Mouse (Mus musculus) midbrain, embryonic 16.5 days (tissue): ENCODE results near the gene Esrp2. TPM values are rescaled to one million over a fixed set of nuclear protein-coding genes. Genes with fewer than 3 reads are reported as not detected.

Source experiments
- ATAC-seq: fragments of 200-750 bp; cut with Nextera tagmentation; 2 replicates; pipeline ENCODE4 v1.8.0; 2017; ENCODE audit warnings: moderate TSS enrichment
- H3K27ac ChIP-seq: fragments of 300-500 bp; sonication (generic); 2 replicates; pipeline ENCODE4 v1.5.1; 2014; ENCODE audit warnings: mild to moderate bottlenecking, low read length, mixed read lengths
- H3K27me3 ChIP-seq: fragments of 300-500 bp; sonication (generic); 2 replicates; pipeline ENCODE4 v1.6.1; 2014; ENCODE audit warnings: low read depth, low read length, mixed read lengths; ENCODE audit not compliant: control insufficient read depth, insufficient read depth
- H3K36me3 ChIP-seq: fragments of 300-500 bp; sonication (generic); 2 replicates; pipeline ENCODE4 v1.6.1; 2014; ENCODE audit warnings: mild to moderate bottlenecking, low read length, moderate library complexity, mixed read lengths; ENCODE audit not compliant: control insufficient read depth, insufficient read depth
- H3K4me1 ChIP-seq: fragments of 300-500 bp; sonication (generic); 2 replicates; pipeline ENCODE4 v1.6.1; 2014; ENCODE audit warnings: mild to moderate bottlenecking, low read length, mixed read lengths; ENCODE audit not compliant: control insufficient read depth, insufficient read depth
- H3K4me2 ChIP-seq: fragments of 300-500 bp; sonication (generic); 2 replicates; pipeline ENCODE4 v1.6.1; 2014; ENCODE audit warnings: mild to moderate bottlenecking, low read length, mixed read lengths
- H3K4me3 ChIP-seq: fragments of 300-500 bp; sonication (generic); 2 replicates; pipeline ENCODE4 v1.5.1; 2014; ENCODE audit warnings: low read depth, mild to moderate bottlenecking, low read length, moderate library complexity, mixed read lengths
- H3K9ac ChIP-seq: fragments of 300-500 bp; sonication (generic); 2 replicates; pipeline ENCODE4 v1.6.1; 2014; ENCODE audit warnings: low read depth, low read length, mixed read lengths
- H3K9me3 ChIP-seq: fragments of 300-500 bp; sonication (generic); replicated peaks from 2 replicates; pipeline ENCODE4 v1.6.1; 2014; ENCODE audit warnings: mild to moderate bottlenecking, low read length, mixed read lengths; ENCODE audit not compliant: control insufficient read depth, poor library complexity, severe bottlenecking
- WGBS: fragments of 180-500 bp; shearing (Covaris S2); extraction: QIAGEN DNeasy Blood & Tissue Kit; methylation state at CpG from one replicate; pipeline ENCODE4 v1.1.7; 2014; 5-methylcytosine and 5-hydroxymethylcytosine counted together
- polyA plus RNA-seq: library from polyadenylated mRNA; unstranded; fragments of >200 nt; fragmentation: Nextera tagmentation; extraction: Ambion mirVana; gene quantifications from 2 replicates; pipeline ENCODE4 v1.2.1, GENCODE M21; 2015

The Esrp2 gene
- polyA plus RNA-seq, 1 experiment from 2014 or later, result 0.29 TPM

DNA sequence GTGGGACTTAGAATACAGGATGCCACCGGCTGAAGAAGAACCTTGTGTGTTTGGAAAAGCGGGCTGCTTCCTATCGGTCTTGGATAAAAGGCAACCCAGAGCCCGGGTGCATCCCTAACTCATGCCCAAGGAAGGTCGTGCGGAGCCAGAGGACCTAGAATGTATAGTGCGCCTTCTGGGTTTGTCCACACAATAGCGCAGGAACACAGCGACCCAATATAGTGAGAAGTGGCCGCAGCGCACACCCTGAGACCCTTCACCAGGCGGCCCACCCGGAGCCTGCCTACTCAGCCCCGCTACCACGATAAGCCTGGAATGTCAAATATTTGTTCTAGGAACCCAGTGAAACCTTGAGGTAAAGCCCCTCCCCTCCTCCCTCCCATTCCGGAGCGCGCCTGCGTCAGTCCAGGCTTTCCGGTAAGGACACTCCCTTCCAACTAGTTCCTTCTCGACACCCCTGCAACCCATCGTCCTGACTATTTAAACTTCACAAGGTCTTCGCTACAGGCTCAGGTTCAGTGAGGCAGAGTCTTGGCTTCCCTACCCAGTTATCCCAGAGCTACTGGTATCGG is 1.2 kb upstream of the Esrp2 start:
- peak overlapping the region; percentile 85 for H3K4me2 ChIP-seq
- no peaks in the 10 kb centered on the region for H3K9me3 ChIP-seq
- no peaks in the 10 kb centered on the region for H3K36me3 ChIP-seq
- H3K4me3 ChIP-seq, result peak overlapping the region; percentile 47
- H3K27ac ChIP-seq, result no peak overlapping the region
- peaks cover 59% of the 10 kb centered on the region for H3K27me3 ChIP-seq
- 1% methylated on average over 24 of the region's 24 CpGs for WGBS
- peak overlapping the region; percentile 51 for H3K9ac ChIP-seq
- no peak; the same call in 1 of the 2 replicates for ATAC-seq
- peaks cover 25% of the 10 kb centered on the region for H3K4me1 ChIP-seq

DNA sequence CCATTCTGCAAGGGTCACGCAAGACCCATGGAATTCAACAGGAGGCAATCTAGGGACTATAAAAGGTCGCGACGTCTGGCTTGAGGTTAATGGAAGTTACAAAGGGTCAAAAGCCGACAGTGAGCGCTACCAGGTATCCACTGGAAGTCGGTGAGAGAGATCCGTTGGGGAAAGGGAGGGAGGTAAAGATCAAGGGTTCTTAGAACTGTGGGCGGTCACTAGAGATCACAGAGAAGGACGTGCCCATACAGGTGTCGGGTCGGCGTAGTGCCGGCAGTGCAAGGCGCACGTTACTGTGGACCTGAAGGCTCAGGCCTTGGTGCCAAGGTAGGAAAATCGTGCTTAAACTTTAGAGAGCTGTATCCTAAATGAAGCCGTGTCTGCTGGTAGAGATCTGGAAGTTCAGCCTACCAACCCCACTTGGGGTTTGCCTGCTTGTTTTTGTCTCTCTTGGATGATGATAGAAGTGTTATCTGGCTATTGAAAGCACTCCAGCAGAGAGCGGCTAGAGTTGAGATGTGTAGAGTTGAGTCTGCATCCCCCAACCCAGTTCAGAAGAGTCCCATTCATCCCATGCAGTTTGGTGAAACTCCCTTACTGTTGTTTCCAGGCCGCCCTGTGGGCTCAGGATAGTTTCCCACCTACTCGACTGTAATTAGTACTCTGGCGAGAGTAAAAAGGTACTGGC is 588 bp upstream of the Esrp2 start:
- Histone ChIP-seq H3K27me3 (peaks cover 61% of the 10 kb centered on the region), H3K27ac (no peak overlapping the region), H3K4me2 (peak overlapping the region; percentile 85), H3K4me3 (peak overlapping the region; percentile 47), H3K4me1 (peaks cover 25% of the 10 kb centered on the region), H3K9me3 (no peaks in the 10 kb centered on the region), H3K36me3 (no peaks in the 10 kb centered on the region), H3K9ac (peak overlapping the region; percentile 51)
- no peak for ATAC-seq
- WGBS, result 4% methylated on average over 22 of the region's 22 CpGs

DNA sequence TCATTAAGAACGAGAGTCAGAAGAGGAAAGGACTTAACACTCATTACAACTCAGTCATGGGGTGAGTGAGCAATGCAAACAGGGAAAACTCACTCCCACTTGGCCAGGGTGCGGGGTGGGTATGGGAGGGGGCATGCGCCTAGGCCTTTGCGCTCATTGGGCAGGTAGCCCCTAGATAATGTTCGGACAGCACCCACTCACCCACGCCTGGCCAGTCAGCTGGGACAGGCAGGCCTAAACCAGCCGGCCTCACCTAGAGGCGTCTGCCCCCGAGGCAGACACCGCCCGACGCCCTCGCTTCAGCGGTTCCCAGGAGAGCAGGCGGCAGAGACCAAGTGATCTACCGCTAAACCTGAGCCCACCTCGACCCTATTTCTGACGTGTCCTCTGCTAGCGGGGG is 1.1 kb downstream of the Esrp2 start:
- H3K27me3 ChIP-seq, result peaks cover 61% of the 10 kb centered on the region
- no peak for ATAC-seq
- peak overlapping the region; percentile 47; the same call in 1 of the 2 replicates for H3K4me3 ChIP-seq
- no peak overlapping the region for H3K27ac ChIP-seq
- 3% methylated on average over 19 of the region's 19 CpGs for WGBS
- no peaks in the 10 kb centered on the region for H3K9me3 ChIP-seq
- H3K4me2 ChIP-seq, result peak overlapping the region; percentile 85
- H3K9ac ChIP-seq, result no peak overlapping the region
- H3K36me3 ChIP-seq, result no peaks in the 10 kb centered on the region
- peaks cover 25% of the 10 kb centered on the region for H3K4me1 ChIP-seq

- peaks cover 25% of the 10 kb centered on the region for H3K4me1 ChIP-seq
- no peak overlapping the region for H3K4me3 ChIP-seq
- 0 out of 2 replicates have a peak, but pooled peaks cover 2% of the 10 kb centered on the region for H3K36me3 ChIP-seq
- ATAC-seq, result no peak
- H3K9ac ChIP-seq, result no peak overlapping the region
- no peaks in the 10 kb centered on the region for H3K9me3 ChIP-seq
- 28% methylated on average over 14 of the region's 14 CpGs for WGBS
- peaks cover 61% of the 10 kb centered on the region for H3K27me3 ChIP-seq
- no peak overlapping the region for H3K4me2 ChIP-seq
- no peak overlapping the region for H3K27ac ChIP-seq
Observed at GRCm38 (mm10) chr8:106134751-106135571, 1.8 kb downstream of the Esrp2 start.

DNA sequence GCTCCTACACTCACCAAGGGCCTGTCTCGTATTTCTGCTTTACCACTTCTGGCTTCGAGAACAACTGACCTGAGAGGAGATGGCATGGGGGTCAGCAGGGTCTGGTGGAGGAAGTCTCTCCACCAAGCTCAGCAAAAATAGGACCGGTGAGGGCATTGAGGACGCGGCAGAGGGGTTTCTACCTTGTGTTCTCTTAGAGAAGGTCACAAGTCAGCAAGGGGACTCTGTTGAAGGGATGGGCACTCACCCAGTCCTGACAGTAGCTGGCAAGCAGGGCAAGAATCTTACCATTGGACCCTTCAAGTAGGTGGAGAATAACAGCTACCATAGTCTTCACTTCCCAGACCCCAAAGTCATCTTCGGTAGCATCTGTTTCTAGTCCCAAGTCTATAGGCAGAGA is 2.8 kb downstream of the Esrp2 start:
- H3K27me3 ChIP-seq, result peaks cover 57% of the 10 kb centered on the region
- no peak for ATAC-seq
- WGBS, result 79% methylated on average over 6 of the region's 6 CpGs

GRCm38 (mm10) chr8:106133526-106133925 is 3.2 kb downstream of the Esrp2 start:
- Histone ChIP-seq H3K27ac (no peak overlapping the region), H3K4me3 (no peak overlapping the region), H3K9me3 (no peaks in the 10 kb centered on the region), H3K36me3 (0 out of 2 replicates have a peak, but pooled peaks cover 4% of the 10 kb centered on the region), H3K4me1 (peaks cover 25% of the 10 kb centered on the region), H3K4me2 (no peak overlapping the region), H3K27me3 (peaks cover 53% of the 10 kb centered on the region), H3K9ac (no peak overlapping the region)
- 68% methylated on average over 13 of the region's 13 CpGs for WGBS
- ATAC-seq, result no peak

More for the DNA sequence above, 2.8 kb downstream of the Esrp2 start:
- Histone ChIP-seq H3K27ac (no peak overlapping the region), H3K4me2 (no peak overlapping the region), H3K36me3 (0 out of 2 replicates have a peak, but pooled peaks cover 3% of the 10 kb centered on the region), H3K9ac (no peak overlapping the region), H3K4me3 (no peak overlapping the region), H3K9me3 (no peaks in the 10 kb centered on the region), H3K4me1 (peaks cover 25% of the 10 kb centered on the region)

GRCm38 (mm10) chr8:106132356-106132755 is 4.4 kb downstream of the Esrp2 start:
- Histone ChIP-seq H3K4me1 (peaks cover 19% of the 10 kb centered on the region), H3K27me3 (peaks cover 45% of the 10 kb centered on the region), H3K9ac (no peak overlapping the region), H3K27ac (no peak overlapping the region), H3K9me3 (no peaks in the 10 kb centered on the region), H3K4me2 (no peak overlapping the region), H3K36me3 (0 out of 2 replicates have a peak, but pooled peaks cover 5% of the 10 kb centered on the region), H3K4me3 (no peak overlapping the region)
- 92% methylated on average over 11 of the region's 11 CpGs for WGBS
- ATAC-seq, result no peak

DNA sequence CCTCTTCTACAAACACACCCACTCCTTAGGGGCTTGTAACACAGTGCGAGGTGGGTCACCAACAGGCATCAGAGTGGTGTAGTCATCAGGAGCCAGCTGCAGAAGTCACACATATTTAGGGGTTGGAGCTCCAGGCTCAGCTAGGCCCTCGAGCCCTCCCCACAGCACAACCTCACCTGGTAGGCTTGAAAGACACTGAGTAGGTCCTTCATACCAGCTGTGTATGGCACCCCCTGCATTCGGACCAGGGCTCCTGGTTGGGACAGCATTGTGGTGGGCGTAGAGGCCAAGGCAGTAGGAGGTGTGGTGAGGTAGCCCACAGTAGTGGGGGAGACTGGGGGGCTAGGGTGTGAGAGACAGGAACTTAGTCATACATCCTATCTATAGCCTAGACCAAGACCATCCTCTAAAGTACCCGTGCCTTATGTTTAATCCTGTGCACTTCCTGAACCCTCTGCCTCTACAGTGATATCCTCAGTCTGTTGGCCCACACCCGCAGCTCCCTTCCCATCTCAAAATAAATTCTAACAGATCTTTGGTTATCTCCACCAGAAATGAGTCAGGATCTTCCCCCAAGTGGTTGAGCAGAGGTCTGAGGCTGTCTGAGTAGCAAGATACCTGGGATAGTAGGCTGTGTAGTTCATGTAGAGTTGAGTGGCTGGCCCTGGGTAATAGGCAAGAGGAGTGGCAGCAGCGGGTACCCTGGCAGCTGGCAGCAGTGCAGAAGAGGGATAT is 5.1 kb downstream of the Esrp2 start:
- H3K27me3 ChIP-seq, result peaks cover 38% of the 10 kb centered on the region
- no peak overlapping the region for H3K4me3 ChIP-seq
- H3K27ac ChIP-seq, result no peak overlapping the region
- no peak for ATAC-seq
- H3K4me2 ChIP-seq, result no peak overlapping the region
- H3K36me3 ChIP-seq, result 0 out of 2 replicates have a peak, but pooled peaks cover 5% of the 10 kb centered on the region
- no peak overlapping the region for H3K9ac ChIP-seq
- peaks cover 12% of the 10 kb centered on the region for H3K4me1 ChIP-seq
- WGBS, result 95% methylated on average over 7 of the region's 7 CpGs
- no peaks in the 10 kb centered on the region for H3K9me3 ChIP-seq
